Mouse (Mus musculus) G1E (cell line): Measurements from ENCODE around the gene Rnps1.

Experiments used
- CTCF ChIP-seq: IDR thresholded peaks from 2 replicates; pipeline ENCODE4 v1.5.1; 2012; ENCODE audit warnings: low read depth, low read length, inconsistent platforms, mixed read lengths
- GATA1 ChIP-seq: IDR thresholded peaks from 2 replicates; pipeline ENCODE4 v1.6.1; 2012; ENCODE audit warnings: borderline replicate concordance, low read length, inconsistent platforms, mixed read lengths
- GATA2 ChIP-seq: IDR thresholded peaks from 2 replicates; pipeline ENCODE4 v1.6.1; 2012; ENCODE audit warnings: low read depth, low read length, inconsistent platforms, borderline replicate concordance
- POLR2AphosphoS5 ChIP-seq: IDR thresholded peaks from 2 replicates; pipeline ENCODE4 v1.6.1; 2012; ENCODE audit warnings: low read depth, low read length, inconsistent platforms; ENCODE audit not compliant: insufficient replicate concordance
- TAL1 ChIP-seq: conservative IDR thresholded peaks from 2 replicates; pipeline ENCODE4 v1.6.1; 2012; ENCODE audit warnings: low read depth, low read length, inconsistent platforms, mixed read lengths

DNA sequence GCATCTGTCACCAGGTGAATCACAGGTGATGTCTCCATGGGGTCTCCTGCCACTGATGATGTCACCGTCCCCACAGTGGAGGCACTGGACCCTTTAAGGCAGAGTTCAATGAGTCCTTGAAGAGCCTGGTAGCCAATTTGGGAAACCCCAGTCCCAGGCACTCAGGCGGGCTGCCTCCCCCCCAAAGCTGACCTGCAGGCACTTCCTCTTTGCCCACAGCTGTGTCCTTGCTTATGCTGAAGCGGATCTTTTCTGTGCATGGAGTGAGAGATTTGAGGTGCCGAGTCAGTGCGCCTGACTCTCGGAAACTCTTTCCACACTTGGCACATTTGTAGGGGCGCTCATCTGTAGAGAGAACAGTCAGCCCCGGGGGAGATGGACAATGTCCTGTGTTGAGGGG is 32.2 kb downstream of the Rnps1 start:
- TF ChIP-seq CTCF (no peak), GATA2 (no peak), GATA1 (no peak), POLR2AphosphoS5 (no peak), TAL1 (no peak)
